Mouse (Mus musculus) forebrain, embryonic 13.5 days (tissue): Measurements from ENCODE around the gene Spint3. TPM values are rescaled to one million over a fixed set of nuclear protein-coding genes. Genes with fewer than 3 reads are reported as not detected.
"Not testable (repeated sequence)": the region's sequence is repeated elsewhere in the genome, so short reads cannot be mapped to it uniquely, and the experiment has no call there.

Source experiments
- ATAC-seq: fragments of 200-750 bp; cut with Nextera tagmentation; 2 replicates; pipeline ENCODE4 v1.8.0; 2017
- H3K27ac ChIP-seq: fragments of 300-500 bp; sonication (generic); 2 replicates; pipeline ENCODE4 v1.5.1; 2015; ENCODE audit warnings: inconsistent platforms, mild to moderate bottlenecking, moderate library complexity
- H3K27me3 ChIP-seq: fragments of 300-500 bp; sonication (generic); 2 replicates; pipeline ENCODE4 v1.6.1; 2015; ENCODE audit warnings: mild to moderate bottlenecking, inconsistent platforms
- H3K36me3 ChIP-seq: fragments of 300-500 bp; sonication (generic); 2 replicates; pipeline ENCODE4 v1.6.1; 2015; ENCODE audit warnings: mild to moderate bottlenecking, inconsistent platforms; ENCODE audit not compliant: poor library complexity, severe bottlenecking
- H3K4me1 ChIP-seq: fragments of 300-500 bp; sonication (generic); 2 replicates; pipeline ENCODE4 v1.6.1; 2015; ENCODE audit warnings: inconsistent platforms
- H3K4me2 ChIP-seq: fragments of 300-500 bp; sonication (generic); 2 replicates; pipeline ENCODE4 v1.6.1; 2015; ENCODE audit warnings: inconsistent platforms, mild to moderate bottlenecking, moderate library complexity
- H3K4me3 ChIP-seq: fragments of 300-500 bp; sonication (generic); 2 replicates; pipeline ENCODE4 v1.5.1; 2015; ENCODE audit warnings: mild to moderate bottlenecking, inconsistent platforms
- H3K9ac ChIP-seq: fragments of 300-500 bp; sonication (generic); 2 replicates; pipeline ENCODE4 v1.6.1; 2015; ENCODE audit warnings: mild to moderate bottlenecking, inconsistent platforms
- H3K9me3 ChIP-seq: fragments of 300-500 bp; sonication (generic); replicated peaks from 2 replicates; pipeline ENCODE4 v1.6.1; 2016; ENCODE audit warnings: inconsistent platforms
- WGBS: fragments of 180-500 bp; shearing (Covaris S2); methylation state at CpG from one replicate; pipeline ENCODE4 v1.1.7; 2015; 5-methylcytosine and 5-hydroxymethylcytosine counted together
- polyA plus RNA-seq: library from polyadenylated mRNA; unstranded; fragments of >200 nt; fragmentation: Nextera tagmentation; extraction: Ambion mirVana; gene quantifications from 2 replicates; pipeline ENCODE4 v1.2.1, GENCODE M21; 2015

Spint3 gene
- not detected in 2 replicates for polyA plus RNA-seq

DNA sequence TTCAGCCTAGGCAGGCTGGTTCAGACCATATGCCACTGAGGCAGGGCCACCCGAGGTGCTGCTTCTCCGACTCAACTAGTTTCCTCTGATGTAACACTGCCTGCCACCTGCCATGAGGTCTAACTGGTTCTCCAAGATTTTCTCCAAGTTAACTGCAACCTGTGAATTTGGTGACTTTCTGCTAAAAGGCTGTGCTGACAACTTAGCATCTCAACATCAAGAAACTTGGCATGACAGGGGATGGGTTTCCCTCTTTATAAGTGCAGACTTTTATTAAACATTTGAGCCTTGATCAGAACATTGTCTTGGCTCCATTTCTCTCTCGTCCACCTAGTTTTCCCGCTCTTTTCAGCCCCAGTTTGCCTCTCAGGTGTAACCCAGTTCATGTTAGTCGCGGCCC is at the start of gene Spint3:
TSS of gene Spint3 (minus strand) at position 101 of the 400 bp plus-strand sequence.
- H3K4me3 ChIP-seq, H3K4me2 ChIP-seq, H3K9me3 ChIP-seq, H3K9ac ChIP-seq, ATAC-seq, H3K27me3 ChIP-seq, H3K36me3 ChIP-seq, H3K27ac ChIP-seq, H3K4me1 ChIP-seq: not testable (repeated sequence)
- 88% methylated on average over 6 of the region's 6 CpGs for WGBS

DNA sequence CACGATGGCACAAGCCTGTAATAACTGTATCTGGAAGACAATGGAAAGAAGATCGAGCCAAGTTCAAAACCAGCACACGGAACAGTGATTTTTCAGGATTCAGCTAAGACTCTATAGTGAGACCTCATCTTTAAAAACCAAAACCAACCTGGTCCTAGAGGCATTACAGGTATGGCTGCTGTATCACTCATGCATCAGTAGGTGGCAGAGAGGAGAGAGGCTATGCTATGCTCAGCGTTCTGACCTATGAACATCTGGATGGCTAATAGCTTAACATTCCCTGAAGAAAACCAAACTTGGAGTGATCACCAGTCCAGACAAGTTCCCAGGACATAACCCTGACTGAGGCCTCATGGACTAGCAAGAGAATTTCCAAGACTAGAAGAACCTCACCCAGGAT is 48.5 kb upstream of the Spint3 start:
- Histone ChIP-seq H3K36me3 (no peaks in the 10 kb centered on the region), H3K27ac (no peak overlapping the region), H3K27me3 (no peaks in the 10 kb centered on the region), H3K4me2 (no peak overlapping the region), H3K9me3 (no peaks in the 10 kb centered on the region), H3K9ac (no peak overlapping the region), H3K4me3 (no peak overlapping the region), H3K4me1 (no peaks in the 10 kb centered on the region)
- WGBS, result 86% methylated on average over 4 of the region's 4 CpGs
- ATAC-seq, result no peak

DNA sequence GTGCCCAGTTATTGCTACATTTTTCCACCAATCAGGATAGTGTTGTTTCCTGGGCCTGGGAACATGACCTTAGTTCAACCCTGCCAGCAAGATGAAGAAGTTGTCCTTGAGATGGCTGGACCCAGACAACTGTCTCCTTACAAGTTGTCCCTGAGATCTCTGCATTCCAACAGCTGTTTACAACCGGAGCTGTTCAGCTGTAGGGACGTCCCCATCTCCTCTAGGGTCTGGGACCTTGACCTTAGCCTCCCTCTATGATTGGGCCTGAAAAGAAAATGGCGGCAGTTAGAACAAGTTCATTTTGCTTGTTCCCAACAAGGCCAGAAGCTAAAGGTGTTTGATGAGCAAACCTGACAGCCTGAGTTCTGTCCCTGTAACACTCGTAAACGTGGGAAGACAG is 45.8 kb upstream of the Spint3 start:
- no peak for ATAC-seq
- WGBS, result 84% methylated on average over 5 of the region's 5 CpGs
- no peaks in the 10 kb centered on the region for H3K9me3 ChIP-seq

DNA sequence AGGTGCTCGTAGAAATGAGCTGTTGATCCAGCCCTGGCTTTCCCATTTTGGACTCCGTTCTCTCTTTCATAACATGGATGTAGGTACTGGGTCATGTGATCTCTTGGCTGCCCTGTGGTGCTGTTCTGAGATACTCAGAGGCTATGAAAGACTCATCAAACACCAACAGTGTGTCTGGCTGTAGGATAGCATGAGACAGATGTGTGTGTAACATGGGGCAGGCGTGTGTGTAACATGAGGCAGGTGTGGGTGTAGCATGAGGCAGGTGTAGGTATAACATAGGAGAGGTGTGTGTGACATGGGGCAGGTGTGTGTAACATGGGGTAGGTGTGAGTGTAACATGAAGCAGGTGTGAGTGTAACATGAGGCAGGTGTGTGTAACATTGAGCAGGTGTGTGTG is 42.1 kb upstream of the Spint3 start:
- no peaks in the 10 kb centered on the region for H3K4me1 ChIP-seq
- H3K27me3 ChIP-seq, result no peaks in the 10 kb centered on the region
- H3K4me2 ChIP-seq, result no peak overlapping the region
- H3K27ac ChIP-seq, result no peak overlapping the region
- no peak overlapping the region for H3K9ac ChIP-seq
- H3K36me3 ChIP-seq, result no peaks in the 10 kb centered on the region
- H3K9me3 ChIP-seq, result no peaks in the 10 kb centered on the region
- 97% methylated on average over 3 of the region's 3 CpGs for WGBS
- no peak for ATAC-seq
- H3K4me3 ChIP-seq, result no peak overlapping the region

More for the DNA sequence above, 45.8 kb upstream of the Spint3 start:
- Histone ChIP-seq H3K27me3 (no peaks in the 10 kb centered on the region), H3K36me3 (no peaks in the 10 kb centered on the region), H3K27ac (no peak overlapping the region), H3K4me2 (no peak overlapping the region), H3K9ac (no peak overlapping the region), H3K4me3 (no peak overlapping the region), H3K4me1 (no peaks in the 10 kb centered on the region)

DNA sequence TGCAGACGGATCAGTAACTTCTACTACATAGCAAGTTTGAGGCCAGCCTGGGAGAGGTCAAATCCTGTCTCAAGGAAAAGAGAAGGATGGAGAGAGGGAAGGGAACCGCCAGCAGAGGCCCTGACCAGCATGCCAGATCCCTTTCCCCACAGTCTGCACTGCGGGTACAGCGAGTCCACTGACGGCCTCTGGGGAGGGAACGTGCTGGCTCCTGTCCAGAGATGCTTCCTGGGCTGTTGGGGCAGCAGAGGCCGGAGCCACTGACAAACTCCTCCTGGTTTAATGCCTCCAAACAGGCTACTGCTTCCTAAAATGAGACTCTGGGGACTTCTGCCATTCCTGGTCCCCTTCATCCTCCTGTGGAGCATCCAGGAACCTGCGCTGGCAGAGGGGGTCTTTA is 40.2 kb upstream of the Spint3 start, which contains the start of the genes Wfdc6b and Wfdc8:
TSS of gene Wfdc6b (plus strand) at position 52 of the 400 bp plus-strand sequence.
TSS of gene Wfdc8 (minus strand) at position 156 of the 400 bp plus-strand sequence.
- not testable (repeated sequence) for H3K4me2 ChIP-seq, H3K27me3 ChIP-seq, H3K27ac ChIP-seq, H3K9me3 ChIP-seq, H3K4me3 ChIP-seq, H3K9ac ChIP-seq, ATAC-seq, H3K4me1 ChIP-seq, H3K36me3 ChIP-seq
- 60% methylated on average over 8 of the region's 8 CpGs for WGBS

- 87% methylated on average over 6 of the region's 6 CpGs for WGBS
- H3K4me2 ChIP-seq, result no peak overlapping the region
Observed at GRCm38 (mm10) chr2:164608781-164609180, 35.5 kb upstream of the Spint3 start.

GRCm38 (mm10) chr2:164604411-164604810 is 31.2 kb upstream of the Spint3 start:
- ATAC-seq, result no peak
- 92% methylated on average over 8 of the region's 8 CpGs for WGBS

More at GRCm38 (mm10) chr2:164608781-164609180, 35.5 kb upstream of the Spint3 start:
- Histone ChIP-seq H3K4me3 (no peak overlapping the region), H3K27ac (no peak overlapping the region), H3K27me3 (no peaks in the 10 kb centered on the region), H3K9ac (no peak overlapping the region), H3K4me1 (no peaks in the 10 kb centered on the region), H3K9me3 (peaks cover under 1% of the 10 kb centered on the region; the same call in 1 of the 2 replicates), H3K36me3 (no peaks in the 10 kb centered on the region)
- ATAC-seq, result no peak

GRCm38 (mm10) chr2:164603482-164603881 is 30.2 kb upstream of the Spint3 start:
- no peaks in the 10 kb centered on the region for H3K27me3 ChIP-seq
- no peak overlapping the region for H3K4me3 ChIP-seq
- no peak overlapping the region for H3K27ac ChIP-seq
- peaks cover 9% of the 10 kb centered on the region for H3K9me3 ChIP-seq
- no peaks in the 10 kb centered on the region for H3K36me3 ChIP-seq
- H3K4me2 ChIP-seq, result no peak overlapping the region
- H3K9ac ChIP-seq, result no peak overlapping the region
- WGBS, result 91% methylated on average over 3 of the region's 3 CpGs
- ATAC-seq, result no peak
- no peaks in the 10 kb centered on the region for H3K4me1 ChIP-seq

More at GRCm38 (mm10) chr2:164604411-164604810, 31.2 kb upstream of the Spint3 start:
- Histone ChIP-seq H3K4me3 (no peak overlapping the region), H3K27me3 (no peaks in the 10 kb centered on the region), H3K36me3 (no peaks in the 10 kb centered on the region), H3K27ac (no peak overlapping the region), H3K4me2 (no peak overlapping the region), H3K9ac (no peak overlapping the region), H3K9me3 (peaks cover 9% of the 10 kb centered on the region), H3K4me1 (no peaks in the 10 kb centered on the region)

GRCm38 (mm10) chr2:164600179-164600578 is 26.9 kb upstream of the Spint3 start:
- no peak overlapping the region for H3K9ac ChIP-seq
- no peaks in the 10 kb centered on the region for H3K4me1 ChIP-seq
- no peaks in the 10 kb centered on the region for H3K36me3 ChIP-seq
- no peaks in the 10 kb centered on the region for H3K27me3 ChIP-seq
- peaks cover 9% of the 10 kb centered on the region for H3K9me3 ChIP-seq
- no peak overlapping the region for H3K4me3 ChIP-seq
- no peak for ATAC-seq
- H3K27ac ChIP-seq, result no peak overlapping the region
- H3K4me2 ChIP-seq, result no peak overlapping the region
- WGBS, result 73% methylated on average over 3 of the region's 3 CpGs

- H3K36me3 ChIP-seq, result no peaks in the 10 kb centered on the region
- H3K4me3 ChIP-seq, result no peak within 1 kb of the TSS
- H3K27me3 ChIP-seq, result no peaks in the 10 kb centered on the region
- H3K4me1 ChIP-seq, result no peaks in the 10 kb centered on the region
- H3K4me2 ChIP-seq, result no peak within 1 kb of the TSS
- H3K9ac ChIP-seq, result no peak within 1 kb of the TSS
- WGBS, result 77% methylated on average over 4 of the region's 4 CpGs
- H3K27ac ChIP-seq, result no peak within 1 kb of the TSS
- ATAC-seq, result no peak
- no peaks in the 10 kb centered on the region for H3K9me3 ChIP-seq
Observed at GRCm38 (mm10) chr2:164593494-164593893, 20.2 kb upstream of the Spint3 start, which contains the start of gene Eppin. Eppin (minus strand) TSS chr2:164593594.

GRCm38 (mm10) chr2:164592014-164592413 is 18.8 kb upstream of the Spint3 start:
- no peak overlapping the region for H3K27ac ChIP-seq
- no peaks in the 10 kb centered on the region for H3K36me3 ChIP-seq
- no peak overlapping the region for H3K4me2 ChIP-seq
- H3K27me3 ChIP-seq, result no peaks in the 10 kb centered on the region
- H3K9me3 ChIP-seq, result no peaks in the 10 kb centered on the region
- 11% methylated on average over 4 of the region's 4 CpGs for WGBS
- H3K9ac ChIP-seq, result no peak overlapping the region
- no peak overlapping the region for H3K4me3 ChIP-seq
- no peaks in the 10 kb centered on the region for H3K4me1 ChIP-seq
- ATAC-seq, result peak; percentile 24; the same call in 1 of the 2 replicates

DNA sequence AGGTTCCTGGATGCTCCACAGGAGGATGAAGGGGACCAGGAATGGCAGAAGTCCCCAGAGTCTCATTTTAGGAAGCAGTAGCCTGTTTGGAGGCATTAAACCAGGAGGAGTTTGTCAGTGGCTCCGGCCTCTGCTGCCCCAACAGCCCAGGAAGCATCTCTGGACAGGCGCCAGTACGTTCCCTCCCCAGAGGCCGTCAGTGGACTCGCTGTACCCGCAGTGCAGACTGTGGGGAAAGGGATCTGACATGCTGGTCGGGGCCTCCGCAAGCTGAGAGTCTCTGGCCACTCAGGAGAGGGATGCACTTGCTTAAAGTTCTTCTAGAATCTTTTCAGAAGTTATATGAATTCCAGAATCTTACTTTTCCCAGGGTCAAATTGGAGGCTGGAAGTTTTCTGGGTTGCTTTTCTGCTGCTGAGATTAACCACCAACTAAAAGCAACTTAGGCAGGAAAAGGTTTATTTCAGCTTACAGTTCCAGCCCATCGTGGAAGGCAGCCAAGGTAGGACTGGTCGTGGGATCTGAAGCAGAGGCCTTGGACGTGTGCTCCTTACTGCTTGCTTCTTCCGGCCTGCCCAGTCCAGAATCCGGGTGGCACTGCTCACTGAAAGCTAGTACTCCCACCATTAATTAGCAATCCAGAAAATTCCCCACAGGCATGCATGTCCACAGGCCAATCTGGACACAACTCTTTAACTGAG is 11.9 kb upstream of the Spint3 start, which contains the start of gene Wfdc6a:
TSS of gene Wfdc6a (minus strand) at position 423 of the 701 bp plus-strand sequence.
- not testable (repeated sequence) for H3K9me3 ChIP-seq, ATAC-seq, H3K9ac ChIP-seq, H3K4me3 ChIP-seq, H3K27me3 ChIP-seq, H3K36me3 ChIP-seq, H3K4me1 ChIP-seq, H3K27ac ChIP-seq, H3K4me2 ChIP-seq
- WGBS, result 64% methylated on average over 13 of the region's 13 CpGs
